Comparison of ENCODE assay signal across 12 mouse cellular contexts in genomic region chr16:43701765-43702504, GRCm38 (mm10). TPM values are rescaled to one million over a fixed set of nuclear protein-coding genes. Genes with fewer than 3 reads are reported as not detected.
A peak's percentile ranks its signal among the peaks of the same experiment; 100 is the strongest.
DNase-seq lines count a peak whose midpoint lies in the region; ATAC-seq lines count a peak whose summit lies in the region.
"Had no signal": no experiment of that assay in that cellular context is flagged by ENCODE, and none has a peak within 500 bp of the region (broad histone marks: within the 10 kb centered on the region; RNA-seq: fewer than 3 reads in every experiment).

No protein-coding gene starts in this region.

- peak; percentile 19 for ATAC-seq in activated CD4-positive, CD25-positive, alpha-beta regulatory T cell, adult 4 months

- peak; percentile 59 for DNase-seq in adrenal gland, adult 2 months
- no peak for DNase-seq in adrenal gland, postnatal 25 days
- peak; percentile 51 to 68 for DNase-seq in heart, adult 9 months (ENCODE audit: low spot score in 2 of 2)
- DNase-seq in hindlimb bud, embryonic 11.5 days (ENCODE audit: extremely low spot score, low read depth, low spot score), result peak; percentile 14
- no peak for DNase-seq in right cerebral cortex, postnatal 14 days
- no peak for DNase-seq in cerebellum, postnatal 36 days
- DNase-seq in right cerebral cortex, postnatal 4 days, result no peak
- DNase-seq: B cell, adult 2 months; kidney, adult 8-10 months; thymus, postnatal 14 days had no signal

RNA-seq across cellular contexts. Expression of gene Tigit, which starts 38.0 kb away (rescaled TPM):
- under 1 TPM in 1 of 2 experiments, not detected in 1; 0.32 TPM for total RNA-seq in adrenal gland, adult 2 months (2021)
- 0.18 and 0.20 TPM in 2 replicates for polyA plus RNA-seq in adrenal gland, adult 2 months (2012; rRNA removed)
- total RNA-seq in adrenal gland, postnatal 25 days (2021), result not detected in 2 replicates
- 100 to 1,000 TPM; 390 to 542 TPM for polyA plus RNA-seq in activated CD4-positive, CD25-positive, alpha-beta regulatory T cell, adult 4 months (2017; shearing (Covaris generic))
- polyA plus RNA-seq: liver, embryonic 15.5 days had no signal

RNA-seq across cellular contexts. Expression of gene Drd3, which starts 51.9 kb away (rescaled TPM):
- total RNA-seq in adrenal gland, adult 2 months (2021), result not detected
- polyA plus RNA-seq in adrenal gland, adult 2 months (2012; rRNA removed), result 0.07 and 0.11 TPM in 2 replicates
- not detected in 2 replicates for total RNA-seq in adrenal gland, postnatal 25 days (2021)
- polyA plus RNA-seq in activated CD4-positive, CD25-positive, alpha-beta regulatory T cell, adult 4 months (2017; shearing (Covaris generic)), result not detected
- polyA plus RNA-seq: liver, embryonic 15.5 days had no signal

Comparison
In these comparisons a context has a peak if more than half of its experiments do, and no peak if none do; other contexts are left out.
1. DNase-seq: peak in adrenal gland, adult 2 months (single experiment), heart, adult 9 months (2 of 2) and hindlimb bud, embryonic 11.5 days (single experiment); none in adrenal gland, postnatal 25 days (single experiment), right cerebral cortex, postnatal 14 days (single experiment), cerebellum, postnatal 36 days (0 of 2) and right cerebral cortex, postnatal 4 days (single experiment).